Mouse (Mus musculus) urinary bladder, postnatal 4 days (tissue): ENCODE results near the gene Derl3.
"Not testable (repeated sequence)": the region's sequence is repeated elsewhere in the genome, so short reads cannot be mapped to it uniquely, and the experiment has no call there.

ENCODE experiments used
- DNase-seq, 2 experiments: peaks; one replicate each; pipeline ENCODE4 v3.0.0; 2021 to 2022; ENCODE audit warnings: low spot score in 2 of 2

Gene Derl3

GRCm38 (mm10) chr10:75872915-75873542 lies 20.2 kb upstream of the Derl3 start:
- DNase-seq = peak in 1 of 2 experiments; percentile 63

- DNase-seq = no peak
These were observed 19.6 kb upstream of the Derl3 start for GRCm38 (mm10) chr10:75873543-75874170.

- no peak for DNase-seq
These were observed 14.4 kb upstream of the Derl3 start for GRCm38 (mm10) chr10:75878836-75879235.

- DNase-seq = no peak
These were observed 12.9 kb upstream of the Derl3 start for GRCm38 (mm10) chr10:75880351-75880750.

GRCm38 (mm10) chr10:75880771-75881577 lies 12.2 kb upstream of the Derl3 start:
- no peak for DNase-seq

- DNase-seq = no peak
These were observed 11.4 kb upstream of the Derl3 start for GRCm38 (mm10) chr10:75881578-75882432.

GRCm38 (mm10) chr10:75882433-75883231 lies 10.6 kb upstream of the Derl3 start:
- no peak for DNase-seq

GRCm38 (mm10) chr10:75883232-75883552 lies 10.0 kb upstream of the Derl3 start:
- peak; percentile 77 to 80 for DNase-seq

GRCm38 (mm10) chr10:75884742-75885141 lies 8.5 kb upstream of the Derl3 start:
- no peak for DNase-seq

GRCm38 (mm10) chr10:75887504-75887903 lies 5.7 kb upstream of the Derl3 start:
- not testable (repeated sequence) for DNase-seq

GRCm38 (mm10) chr10:75889406-75890153 lies 3.6 kb upstream of the Derl3 start:
- DNase-seq = no peak

GRCm38 (mm10) chr10:75894601-75895000 lies 1.4 kb downstream of the Derl3 start:
- DNase-seq = no peak

- DNase-seq = no peak
These were observed 2.5 kb downstream of the Derl3 start for GRCm38 (mm10) chr10:75895730-75896129.

- no peak for DNase-seq
These were observed 3.0 kb downstream of the Derl3 start for GRCm38 (mm10) chr10:75896208-75896607.

GRCm38 (mm10) chr10:75897373-75897772 lies 4.2 kb downstream of the Derl3 start:
- peak; percentile 45 to 77 for DNase-seq

- DNase-seq = no peak
These were observed 4.9 kb downstream of the Derl3 start for GRCm38 (mm10) chr10:75898039-75898564.

- DNase-seq = peak in 1 of 2 experiments; percentile 61
These were observed 5.6 kb downstream of the Derl3 start for GRCm38 (mm10) chr10:75898846-75899245.

GRCm38 (mm10) chr10:75904391-75904790 lies 11.2 kb downstream of the Derl3 start:
- no peak for DNase-seq

GRCm38 (mm10) chr10:75906882-75907281 lies 13.7 kb downstream of the Derl3 start:
- DNase-seq = no peak

- DNase-seq = no peak
These were observed 17.5 kb downstream of the Derl3 start for GRCm38 (mm10) chr10:75910698-75911097.
